ENCODE assay signal across 8 mouse cellular contexts in genomic region chr9:72111622-72112550, GRCm38 (mm10). TPM values are rescaled to one million over a fixed set of nuclear protein-coding genes. Genes with fewer than 3 reads are reported as not detected.
DNase-seq lines count a peak whose midpoint lies in the region; ATAC-seq lines count a peak whose summit lies in the region.

TSS of gene Tcf12 (minus strand) at chr9:72111871.

- no peaks in the 10 kb centered on the region for H3K9me3 ChIP-seq in hindbrain, embryonic 13.5 days

- H3K4me2 ChIP-seq in hindbrain, embryonic 13.5 days, result peak within 1 kb of the TSS; percentile 71

- peak within 1 kb of the TSS; percentile 99 for H3K9ac ChIP-seq in hindbrain, embryonic 13.5 days

- H3K4me1 ChIP-seq in hindbrain, embryonic 13.5 days (replicated peaks), result peaks cover 30% of the 10 kb centered on the region

- H3K27me3 ChIP-seq in hindbrain, embryonic 13.5 days, result no peaks in the 10 kb centered on the region

- 2% methylated on average over 86 of the region's 88 CpGs for WGBS in hindbrain, embryonic 13.5 days

- H3K36me3 ChIP-seq in hindbrain, embryonic 13.5 days, result no peaks in the 10 kb centered on the region

- DNase-seq in T-cell, adult 2 months (ENCODE audit: low spot score), result peak; percentile 87
- DNase-seq in cerebellum, postnatal 14 days, result peak; percentile 87 to 90
- peak; percentile 67 to 69 for DNase-seq in frontal cortex, postnatal 25 days (ENCODE audit: low spot score in 2 of 2)
- DNase-seq in layer of hippocampus, postnatal 36 days, result peak; percentile 83 to 84
- DNase-seq in lung, postnatal 25 days (ENCODE audit: low spot score), result peak; percentile 83
- DNase-seq in retina, adult 2 months (ENCODE audit: low read depth, low spot score), result peak; percentile 73
- peak; percentile 88 to 91 for DNase-seq in thymus, postnatal 36 days

- H3K27ac ChIP-seq in hindbrain, embryonic 13.5 days, result peak within 1 kb of the TSS; percentile 99

- peak; percentile 83 for ATAC-seq in hindbrain, embryonic 13.5 days (ENCODE audit: low FRiP score)

- peak within 1 kb of the TSS; percentile 97 for H3K4me3 ChIP-seq in hindbrain, embryonic 13.5 days

RNA-seq across cellular contexts. Expression of gene Tcf12, which starts in this region (rescaled TPM):
- polyA plus RNA-seq in hindbrain, embryonic 13.5 days (2015; fragmentation: Nextera tagmentation; extraction: Ambion mirVana), result 123 and 141 TPM in 2 replicates
- 10 to 100 TPM; 60.7 to 61.2 TPM for total RNA-seq in layer of hippocampus, postnatal 36 days (2021)

Comparison
In these comparisons a context has a peak if more than half of its experiments do, and no peak if none do; other contexts are left out.
1. Peak in every context shown above with its lines: DNase-seq, ATAC-seq, H3K4me3 ChIP-seq and H3K27ac ChIP-seq.